Mouse (Mus musculus): ENCODE data around the gene F11. TPM values are rescaled to one million over a fixed set of nuclear protein-coding genes. Genes with fewer than 3 reads are reported as not detected.
A peak's percentile ranks its signal among the peaks of the same experiment; 100 is the strongest.

The F11 gene
- polyA plus RNA-seq, 1 experiment from 2014 or later = not detected

DNA sequence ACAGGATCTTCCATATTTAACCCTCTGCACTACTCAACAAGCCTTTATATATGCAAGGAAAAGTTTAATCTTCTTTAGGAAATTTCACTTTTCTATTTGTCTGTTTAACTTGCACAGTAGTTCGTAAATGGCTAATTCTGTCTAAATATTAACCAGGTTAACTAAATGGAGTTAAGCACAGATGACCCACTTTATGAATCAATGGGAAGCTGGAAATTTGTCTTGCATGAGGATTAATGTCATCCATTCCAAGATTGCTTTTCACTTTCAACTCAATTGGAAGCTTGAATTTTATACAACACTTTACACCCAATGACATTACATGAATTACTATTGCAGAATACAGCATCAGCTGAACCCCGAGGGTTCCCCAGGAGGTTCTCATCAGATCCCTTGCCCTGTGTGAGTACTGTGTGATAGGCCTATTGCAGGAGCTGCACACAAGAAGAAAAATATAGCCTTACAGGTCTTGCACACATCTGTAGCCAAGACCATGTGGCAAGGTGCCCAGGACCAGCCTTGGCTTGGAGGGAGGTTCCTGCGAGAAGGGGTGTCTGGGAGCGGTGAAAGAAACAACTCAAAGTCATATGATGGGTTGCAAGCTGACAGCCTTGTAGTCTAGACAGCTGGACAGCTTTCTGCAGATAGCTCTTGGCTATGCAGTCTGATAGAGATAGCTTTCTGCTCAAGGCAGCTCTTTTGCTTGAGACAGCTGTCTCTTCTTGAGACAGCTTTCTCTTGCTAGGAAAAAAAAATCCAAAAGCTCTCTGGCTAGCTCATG is 6.0 kb upstream of the F11 start:
- H3K27ac ChIP-seq (ENCODE audit: low read length) = no peak overlapping the region
- H3K36me3 ChIP-seq (ENCODE audit: insufficient read depth, low read length) = no peaks in the 10 kb centered on the region
- no peak for TF ChIP-seq CTCF (IDR thresholded peaks at IDR 0.05)
- no peak for TF ChIP-seq EP300 (IDR thresholded peaks at IDR 0.05)
- H3K9me3 ChIP-seq (ENCODE audit: low read length) = no peaks in the 10 kb centered on the region
- H3K9ac ChIP-seq (replicated peaks; ENCODE audit: low read depth) = no peak overlapping the region
- WGBS = 53% methylated on average over 4 of the region's 4 CpGs
- peak; percentile 18 for DNase-seq (ENCODE audit: low spot score)
- no peak overlapping the region for H3K4me2 ChIP-seq (replicated peaks; ENCODE audit: low read depth, low read length)
- H3K27me3 ChIP-seq (replicated peaks; ENCODE audit: insufficient read depth, low read length) = no peaks in the 10 kb centered on the region
- no peaks in the 10 kb centered on the region for H3K4me1 ChIP-seq (ENCODE audit: insufficient read depth, low read depth, low read length)
- ATAC-seq = peak; percentile 42
- no peak overlapping the region for H3K4me3 ChIP-seq (ENCODE audit: low read depth, low read length)

DNA sequence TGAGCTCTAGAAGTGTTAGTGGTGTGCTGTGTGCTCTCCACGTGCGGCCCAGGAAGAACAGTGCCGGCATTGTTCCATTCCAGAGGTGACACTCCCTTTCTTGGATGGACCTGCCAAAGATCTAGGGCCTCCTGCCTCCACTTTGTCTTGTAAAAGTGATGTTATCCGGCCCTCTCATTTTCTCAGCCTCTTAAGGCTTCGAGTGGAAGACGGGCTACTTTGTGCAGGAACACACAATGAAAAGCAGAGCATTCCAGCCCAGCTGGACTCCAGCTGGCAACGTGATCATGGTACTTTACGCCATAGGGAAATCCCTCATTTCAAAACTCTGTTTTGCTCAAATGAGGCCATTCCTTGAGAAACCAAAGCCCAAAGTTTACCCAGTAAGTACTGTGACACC is 5.2 kb upstream of the F11 start:
- no peak overlapping the region for H3K27ac ChIP-seq (ENCODE audit: low read length)

DNA sequence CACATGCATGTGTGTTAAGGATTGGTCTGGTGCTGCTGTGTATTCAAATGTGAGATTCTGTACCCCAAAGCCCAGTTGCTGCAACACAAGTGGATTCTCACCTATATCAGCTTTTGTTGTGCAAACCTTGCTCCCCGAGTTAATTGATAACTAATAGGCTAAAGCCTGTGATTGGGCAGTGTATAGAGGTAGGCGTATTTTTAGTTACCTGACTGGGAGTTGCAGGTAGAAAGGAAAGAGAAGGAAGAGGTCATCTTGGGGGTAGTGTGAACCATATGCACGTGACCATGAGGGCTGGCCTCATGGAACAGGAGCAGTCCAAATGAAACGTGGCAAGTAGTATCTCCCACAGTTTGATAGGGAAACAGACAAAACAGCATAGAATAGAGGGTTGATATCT is 3.1 kb upstream of the F11 start:
- TF ChIP-seq CTCF (IDR thresholded peaks at IDR 0.05) (no peak), EP300 (IDR thresholded peaks at IDR 0.05) (no peak)
- Histone ChIP-seq H3K4me1 (ENCODE audit: insufficient read depth, low read depth, low read length) (no peaks in the 10 kb centered on the region), H3K9ac (replicated peaks; ENCODE audit: low read depth) (no peak overlapping the region), H3K27me3 (replicated peaks; ENCODE audit: insufficient read depth, low read length) (no peaks in the 10 kb centered on the region), H3K9me3 (ENCODE audit: low read length) (no peaks in the 10 kb centered on the region), H3K4me2 (replicated peaks; ENCODE audit: low read depth, low read length) (no peak overlapping the region), H3K4me3 (ENCODE audit: low read depth, low read length) (no peak overlapping the region), H3K27ac (ENCODE audit: low read length) (no peak overlapping the region), H3K36me3 (ENCODE audit: insufficient read depth, low read length) (no peaks in the 10 kb centered on the region)
- ATAC-seq (no peak), DNase-seq (ENCODE audit: low spot score) (no peak)
- WGBS = 78% methylated on average over 4 of the region's 4 CpGs

More for the DNA sequence above, 5.2 kb upstream of the F11 start:
- H3K4me3 ChIP-seq (ENCODE audit: low read depth, low read length) = no peak overlapping the region
- no peak overlapping the region for H3K9ac ChIP-seq (replicated peaks; ENCODE audit: low read depth)
- ATAC-seq (peak; percentile 82), DNase-seq (ENCODE audit: low spot score) (peak; percentile 74)
- H3K27me3 ChIP-seq (replicated peaks; ENCODE audit: insufficient read depth, low read length) = no peaks in the 10 kb centered on the region
- no peaks in the 10 kb centered on the region for H3K36me3 ChIP-seq (ENCODE audit: insufficient read depth, low read length)
- no peaks in the 10 kb centered on the region for H3K9me3 ChIP-seq (ENCODE audit: low read length)
- no peaks in the 10 kb centered on the region for H3K4me1 ChIP-seq (ENCODE audit: insufficient read depth, low read depth, low read length)
- WGBS = 40% methylated on average over 8 of the region's 8 CpGs
- TF ChIP-seq EP300 (IDR thresholded peaks at IDR 0.05) (peak; percentile 36; the same call in 1 of the 2 replicates), CTCF (IDR thresholded peaks at IDR 0.05) (no peak)
- H3K4me2 ChIP-seq (replicated peaks; ENCODE audit: low read depth, low read length) = no peak overlapping the region

DNA sequence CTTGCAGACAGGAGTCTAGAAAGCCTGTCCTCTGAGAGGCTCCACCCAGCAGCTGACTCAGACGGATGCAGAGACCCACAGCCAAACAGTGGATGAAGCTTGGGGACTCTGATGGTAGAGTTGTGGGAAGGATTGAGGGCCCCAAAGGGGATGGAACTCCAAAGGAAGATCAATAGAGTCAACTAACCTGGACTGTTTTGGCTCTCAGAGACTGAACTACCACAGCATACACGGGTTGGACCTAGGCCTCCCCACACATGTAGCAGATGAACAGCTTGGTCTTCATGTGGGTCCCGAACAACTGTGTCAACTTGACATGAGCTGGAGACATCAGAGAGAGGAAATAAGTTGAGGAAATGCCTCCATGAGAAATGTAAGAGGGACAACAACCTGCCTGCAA is 1.0 kb upstream of the F11 start:
- H3K4me3 ChIP-seq (ENCODE audit: low read depth, low read length) = no peak overlapping the region
- H3K4me1 ChIP-seq (ENCODE audit: insufficient read depth, low read depth, low read length) = no peaks in the 10 kb centered on the region
- H3K9me3 ChIP-seq (ENCODE audit: low read length) = no peaks in the 10 kb centered on the region
- no peak overlapping the region for H3K9ac ChIP-seq (replicated peaks; ENCODE audit: low read depth)
- no peak overlapping the region for H3K27ac ChIP-seq (ENCODE audit: low read length)
- H3K4me2 ChIP-seq (replicated peaks; ENCODE audit: low read depth, low read length) = no peak overlapping the region
- H3K36me3 ChIP-seq (ENCODE audit: insufficient read depth, low read length) = no peaks in the 10 kb centered on the region
- DNase-seq (ENCODE audit: low spot score) (no peak), ATAC-seq (no peak)
- WGBS = 79% methylated on average over 3 of the region's 3 CpGs
- no peaks in the 10 kb centered on the region for H3K27me3 ChIP-seq (replicated peaks; ENCODE audit: insufficient read depth, low read length)
- TF ChIP-seq EP300 (IDR thresholded peaks at IDR 0.05) (no peak), CTCF (IDR thresholded peaks at IDR 0.05) (no peak)

DNA sequence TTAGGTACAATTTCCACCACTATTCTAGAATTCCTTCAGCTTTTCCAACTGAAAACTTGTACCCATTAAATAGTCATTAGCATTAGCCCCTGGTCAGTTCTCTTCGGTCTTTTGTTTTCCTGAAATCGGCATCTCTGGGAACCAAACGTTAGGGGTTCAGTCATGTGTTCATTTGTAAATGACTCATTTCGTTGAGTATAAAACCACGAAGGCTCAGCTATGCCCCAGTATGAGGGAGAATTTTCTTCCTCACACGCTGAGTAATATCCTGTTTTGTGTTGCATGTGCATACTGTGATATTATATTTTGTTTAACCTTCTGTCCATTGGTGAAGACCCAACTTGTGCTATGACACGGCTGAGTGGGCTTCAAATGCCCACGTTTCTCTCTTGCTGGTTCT is 3.4 kb downstream of the F11 start:
- 86% methylated on average over 8 of the region's 8 CpGs for WGBS
- Histone ChIP-seq H3K9ac (replicated peaks; ENCODE audit: low read depth) (no peak overlapping the region), H3K27ac (ENCODE audit: low read length) (no peak overlapping the region), H3K4me1 (ENCODE audit: insufficient read depth, low read depth, low read length) (no peaks in the 10 kb centered on the region), H3K4me3 (ENCODE audit: low read depth, low read length) (no peak overlapping the region), H3K27me3 (replicated peaks; ENCODE audit: insufficient read depth, low read length) (no peaks in the 10 kb centered on the region), H3K4me2 (replicated peaks; ENCODE audit: low read depth, low read length) (no peak overlapping the region), H3K9me3 (ENCODE audit: low read length) (no peaks in the 10 kb centered on the region), H3K36me3 (ENCODE audit: insufficient read depth, low read length) (no peaks in the 10 kb centered on the region)
- TF ChIP-seq EP300 (IDR thresholded peaks at IDR 0.05) (no peak), CTCF (IDR thresholded peaks at IDR 0.05) (no peak)
- no peak for DNase-seq (ENCODE audit: low spot score)
- no peak for ATAC-seq

DNA sequence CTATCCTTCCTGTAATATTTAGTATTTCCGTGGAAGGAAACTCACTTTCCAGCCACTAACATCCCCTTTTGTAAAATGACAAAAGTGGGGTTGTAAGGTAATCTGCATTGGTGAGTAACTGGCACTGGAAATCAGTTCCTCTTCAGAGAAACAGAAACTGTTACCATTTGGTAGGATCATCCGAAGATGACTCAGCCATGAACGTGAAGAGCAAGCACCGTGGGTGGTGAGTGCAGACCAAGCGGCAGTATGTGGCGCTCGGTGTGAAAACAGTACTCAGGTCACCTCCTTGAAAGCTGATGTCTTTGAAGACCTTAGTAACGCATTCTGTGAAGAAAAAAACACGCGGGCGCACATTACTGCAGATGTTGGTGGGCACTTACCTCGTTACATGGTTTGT is 6.8 kb downstream of the F11 start:
- no peak overlapping the region for H3K9ac ChIP-seq (replicated peaks; ENCODE audit: low read depth)
- H3K27me3 ChIP-seq (replicated peaks; ENCODE audit: insufficient read depth, low read length) = no peaks in the 10 kb centered on the region
- TF ChIP-seq EP300 (IDR thresholded peaks at IDR 0.05) = no peak
- TF ChIP-seq CTCF (IDR thresholded peaks at IDR 0.05) = no peak
- DNase-seq (ENCODE audit: low spot score) = no peak
- 84% methylated on average over 12 of the region's 12 CpGs for WGBS
- no peak overlapping the region for H3K4me2 ChIP-seq (replicated peaks; ENCODE audit: low read depth, low read length)
- no peaks in the 10 kb centered on the region for H3K9me3 ChIP-seq (ENCODE audit: low read length)
- H3K4me1 ChIP-seq (ENCODE audit: insufficient read depth, low read depth, low read length) = no peaks in the 10 kb centered on the region
- H3K36me3 ChIP-seq (ENCODE audit: insufficient read depth, low read length) = no peaks in the 10 kb centered on the region
- ATAC-seq = no peak
- H3K4me3 ChIP-seq (ENCODE audit: low read depth, low read length) = no peak overlapping the region
- no peak overlapping the region for H3K27ac ChIP-seq (ENCODE audit: low read length)

All from lung, postnatal 0 days (tissue).